Mouse (Mus musculus) liver, embryonic 14 days (tissue): ENCODE measurements around the gene Atg7. TPM values are rescaled to one million over a fixed set of nuclear protein-coding genes. Genes with fewer than 3 reads are reported as not detected.

ENCODE experiments used
- polyA plus RNA-seq: library from polyadenylated mRNA; depleted of rRNA; stranded (reverse); fragments of >200 nt; gene quantifications from 2 replicates; pipeline ENCODE4 v1.2.3, GENCODE M21; 2012; rRNA removed

The Atg7 gene
- 4.8 and 5.6 TPM in 2 replicates for polyA plus RNA-seq

DNA sequence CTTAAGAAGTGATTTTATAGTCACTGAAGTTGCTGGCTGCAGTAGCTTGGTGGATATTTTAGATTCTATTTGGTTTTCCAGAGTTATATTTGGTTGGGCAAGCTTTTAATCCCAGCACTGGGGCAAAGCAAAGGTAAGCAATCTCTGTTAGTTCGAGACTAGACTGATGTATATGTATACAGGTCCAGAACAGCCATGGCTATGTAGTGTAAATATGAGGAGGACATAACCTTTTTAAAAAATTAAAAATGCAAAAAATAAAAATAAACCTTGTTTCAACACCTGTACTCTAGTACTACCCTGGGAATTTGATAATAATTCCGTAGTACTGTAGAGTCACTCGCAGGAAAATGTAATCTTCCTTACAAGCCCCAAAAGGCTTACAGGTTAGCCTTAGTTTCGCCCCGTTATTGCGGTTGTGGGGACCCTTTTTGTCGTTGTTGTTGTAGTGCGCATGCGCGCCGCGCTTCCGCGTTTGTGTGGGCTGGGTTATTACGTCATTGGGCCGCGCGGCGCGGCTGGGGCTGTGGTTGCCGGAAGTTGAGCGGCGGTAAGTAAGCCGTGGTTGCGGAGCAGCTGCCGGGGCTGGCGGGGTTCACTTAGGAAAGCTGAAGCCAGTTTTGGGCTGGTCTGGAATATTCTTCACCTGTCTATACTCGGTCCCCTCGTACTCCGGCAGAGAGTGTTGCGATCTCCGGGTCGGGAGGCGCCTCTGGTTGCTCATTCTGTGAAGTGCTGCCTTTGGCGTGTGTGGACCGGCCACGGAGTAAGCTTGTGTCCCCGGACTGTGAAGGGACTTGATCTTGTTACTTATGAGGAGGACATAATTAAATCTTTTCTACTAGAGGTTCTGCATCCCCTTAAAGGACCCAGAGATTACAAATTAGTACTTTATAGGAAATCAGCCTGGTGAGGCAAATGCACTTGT lies at the start of gene Atg7:
Atg7 (plus strand) TSS at position 497 of the 928 bp plus-strand sequence.

Other genes with a start within 250 kb of the Atg7 start
- gene Hrh1, start 245.2 kb upstream of the Atg7 start, polyA plus RNA-seq, result 0.01 and 0.03 TPM in 2 replicates